Mouse (Mus musculus) liver, embryonic 14.5 days (tissue): ENCODE results near the gene Cd2bp2. TPM values are rescaled to one million over a fixed set of nuclear protein-coding genes. Genes with fewer than 3 reads are reported as not detected.

ENCODE experiments used
- ATAC-seq: fragments of 200-750 bp; cut with Nextera tagmentation; 2 replicates; pipeline ENCODE4 v1.8.0; 2017; ENCODE audit warnings: moderate number of reproducible peaks, mild to moderate bottlenecking, moderate library complexity; ENCODE audit not compliant: insufficient read depth
- DNase-seq, 3 experiments: peaks; one replicate each; pipeline ENCODE4 v3.0.0-alpha.2; 2012 to 2013; ENCODE audit warnings: low read depth in 3 of 3, low spot score in 3 of 3
- H3K27ac ChIP-seq: fragments of 300-500 bp; sonication (generic); 2 replicates; pipeline ENCODE4 v1.5.1; 2014; ENCODE audit warnings: moderate library complexity, mild to moderate bottlenecking, control low read depth, inconsistent platforms
- H3K27me3 ChIP-seq: fragments of 300-500 bp; sonication (generic); 2 replicates; pipeline ENCODE4 v1.6.1; 2014; ENCODE audit warnings: mild to moderate bottlenecking, low read length, moderate library complexity; ENCODE audit not compliant: control insufficient read depth, insufficient read depth
- H3K36me3 ChIP-seq: fragments of 300-500 bp; sonication (generic); replicated peaks from 2 replicates; pipeline ENCODE4 v1.6.1; 2014; ENCODE audit warnings: low read depth; ENCODE audit not compliant: control insufficient read depth, insufficient read depth
- H3K4me1 ChIP-seq, 2 experiments: fragments of 200-500 bp in 1 of 2; fragments of 300-500 bp in 1 of 2; sonication (generic) in 1 of 2; replicated peaks; 2 replicates each; pipeline ENCODE4 v1.6.1; 2012 to 2014; ENCODE audit warnings: antibody characterized with exemption in 1 of 2, inconsistent platforms in 1 of 2, low read length in 1 of 2; ENCODE audit not compliant: control insufficient read depth in 2 of 2, insufficient read depth in 2 of 2
- H3K4me2 ChIP-seq: fragments of 300-500 bp; sonication (generic); 2 replicates; pipeline ENCODE4 v1.6.1; 2014; ENCODE audit warnings: low read depth, mild to moderate bottlenecking, control low read depth, moderate library complexity
- H3K4me3 ChIP-seq, 2 experiments: fragments of 200-500 bp in 1 of 2; fragments of 300-500 bp in 1 of 2; sonication (generic) in 1 of 2; 2 replicates each; pipeline ENCODE4 v1.5.1; 2012 to 2014; ENCODE audit warnings: low read depth in 2 of 2, low read length in 2 of 2, mild to moderate bottlenecking in 2 of 2, control low read depth in 1 of 2, inconsistent platforms in 1 of 2, moderate library complexity in 1 of 2; ENCODE audit not compliant: insufficient read depth in 1 of 2
- H3K9ac ChIP-seq: fragments of 300-500 bp; sonication (generic); replicated peaks from 2 replicates; pipeline ENCODE4 v1.6.1; 2014; ENCODE audit warnings: mild to moderate bottlenecking, control low read depth, moderate library complexity
- H3K9me3 ChIP-seq: fragments of 300-500 bp; sonication (generic); 2 replicates; pipeline ENCODE4 v1.6.1; 2016; ENCODE audit warnings: low read length, mixed read lengths; ENCODE audit not compliant: control insufficient read depth
- CTCF ChIP-seq: IDR thresholded peaks from 2 replicates; pipeline ENCODE4 v1.5.1; 2016; ENCODE audit warnings: antibody characterized with exemption, low read depth, control low read depth
- EP300 ChIP-seq: IDR thresholded peaks from 2 replicates; pipeline ENCODE4 v1.6.1; 2016; ENCODE audit warnings: antibody characterized with exemption, low read depth
- WGBS: fragments of 180-500 bp; shearing (Covaris S2); extraction: QIAGEN DNeasy Blood & Tissue Kit; methylation state at CpG from one replicate; pipeline ENCODE4 v1.1.7; 2014; ENCODE audit not compliant: insufficient replicate concordance; 5-methylcytosine and 5-hydroxymethylcytosine counted together
- polyA plus RNA-seq, 2 experiments: library from polyadenylated mRNA; depleted of rRNA in 1 of 2; stranded (reverse) in 1 of 2; unstranded in 1 of 2; fragments of >200 nt; fragmentation: Nextera tagmentation in 1 of 2; extraction: Ambion mirVana in 1 of 2; gene quantifications; 2 replicates each; pipeline versions ENCODE4 v1.2.1 to v1.2.3; 2012 to 2014

The Cd2bp2 gene
- polyA plus RNA-seq, 2 experiments = 18.4 to 27.6 TPM

DNA sequence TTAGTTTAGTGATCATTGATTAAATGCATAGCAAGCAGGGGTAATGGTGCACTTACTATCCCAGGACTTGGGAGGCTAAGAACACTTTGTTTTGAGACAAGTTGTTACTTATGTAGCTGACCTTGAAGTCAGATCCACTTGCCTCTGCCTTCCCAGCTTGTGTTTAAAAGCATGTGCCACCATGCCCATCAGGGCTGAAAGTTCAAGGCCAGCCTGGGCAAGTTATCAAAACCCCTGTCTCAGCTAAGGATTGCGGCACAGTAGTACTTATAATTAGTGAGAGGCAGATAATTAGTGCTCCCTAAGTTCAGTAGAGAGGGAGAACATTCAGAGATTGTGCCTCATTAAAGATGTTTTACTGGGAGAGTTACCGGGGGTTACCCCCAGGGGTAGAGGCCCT is 38.9 kb upstream of the Cd2bp2 start:
- Histone ChIP-seq H3K9me3 (no peaks in the 10 kb centered on the region), H3K4me3 (no peak overlapping the region), H3K4me2 (no peak overlapping the region), H3K4me1 (peaks cover 8 to 11% of the 10 kb centered on the region in 2 experiments), H3K27me3 (no peaks in the 10 kb centered on the region), H3K27ac (no peak overlapping the region), H3K9ac (no peak overlapping the region), H3K36me3 (peaks cover 17% of the 10 kb centered on the region)
- WGBS = 91% methylated on average over 2 of the region's 2 CpGs
- ATAC-seq (no peak), DNase-seq (no peak)
- TF ChIP-seq CTCF = no peak
- no peak for TF ChIP-seq EP300

DNA sequence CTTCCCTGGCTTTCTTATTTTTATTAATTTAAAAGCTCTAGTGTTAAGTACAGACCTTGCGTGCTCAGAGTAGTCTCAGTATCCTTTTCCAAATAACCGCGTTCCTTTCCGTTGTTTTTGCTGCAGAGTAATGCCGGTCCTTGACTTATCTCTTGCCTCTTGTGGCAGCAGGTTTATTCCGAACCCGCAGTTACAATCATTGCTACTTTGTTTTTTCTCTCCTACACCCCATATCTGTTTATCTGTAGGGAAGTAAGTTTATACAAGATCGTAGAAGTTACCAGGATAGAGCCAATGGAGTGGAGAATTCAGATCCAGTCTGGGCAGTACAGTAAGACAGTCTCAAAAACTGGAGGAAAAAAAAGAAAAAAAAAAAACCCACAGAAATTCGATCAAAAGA is 37.9 kb upstream of the Cd2bp2 start:
- Histone ChIP-seq H3K4me2 (peak overlapping the region; percentile 85), H3K9ac (peak overlapping the region; percentile 92), H3K27me3 (no peaks in the 10 kb centered on the region), H3K27ac (peak overlapping the region; percentile 85), H3K36me3 (peaks cover 17% of the 10 kb centered on the region), H3K4me3 (peak overlapping the region; percentile 91 to 92), H3K9me3 (no peaks in the 10 kb centered on the region), H3K4me1 (peaks cover 9 to 12% of the 10 kb centered on the region in 2 experiments)
- TF ChIP-seq CTCF (no peak), EP300 (no peak)
- DNase-seq = no peak
- 1% methylated on average over 9 of the region's 9 CpGs for WGBS
- no peak for ATAC-seq

DNA sequence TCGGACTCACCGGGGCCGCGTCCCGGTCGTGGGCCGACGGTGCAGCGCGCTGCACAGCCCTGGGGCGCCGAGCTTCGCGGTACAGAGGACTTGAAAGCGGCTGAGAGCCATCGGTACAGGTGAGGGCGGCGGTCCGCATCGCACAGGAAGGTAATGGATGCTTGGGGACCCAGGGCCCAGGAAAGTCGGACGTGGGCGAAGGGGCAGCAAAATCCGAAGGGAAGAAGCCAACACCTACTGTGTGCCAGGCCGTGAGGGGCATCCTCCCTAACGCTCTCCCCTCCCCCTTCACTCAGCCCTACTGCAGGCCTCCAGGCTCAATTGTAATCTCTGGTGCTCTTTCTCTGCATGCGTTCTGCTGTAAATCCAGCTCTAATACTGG is 37.5 kb upstream of the Cd2bp2 start:
- Histone ChIP-seq H3K36me3 (peaks cover 17% of the 10 kb centered on the region), H3K27ac (peak overlapping the region; percentile 85), H3K27me3 (no peaks in the 10 kb centered on the region), H3K9ac (peak overlapping the region; percentile 92), H3K9me3 (no peaks in the 10 kb centered on the region), H3K4me2 (peak overlapping the region; percentile 85), H3K4me1 (peaks cover 10 to 13% of the 10 kb centered on the region in 2 experiments), H3K4me3 (peak overlapping the region; percentile 91 to 92)
- no peak for DNase-seq
- under 1% methylated on average over 27 of the region's 27 CpGs for WGBS
- TF ChIP-seq EP300 (no peak), CTCF (no peak)
- peak; percentile 52 for ATAC-seq

DNA sequence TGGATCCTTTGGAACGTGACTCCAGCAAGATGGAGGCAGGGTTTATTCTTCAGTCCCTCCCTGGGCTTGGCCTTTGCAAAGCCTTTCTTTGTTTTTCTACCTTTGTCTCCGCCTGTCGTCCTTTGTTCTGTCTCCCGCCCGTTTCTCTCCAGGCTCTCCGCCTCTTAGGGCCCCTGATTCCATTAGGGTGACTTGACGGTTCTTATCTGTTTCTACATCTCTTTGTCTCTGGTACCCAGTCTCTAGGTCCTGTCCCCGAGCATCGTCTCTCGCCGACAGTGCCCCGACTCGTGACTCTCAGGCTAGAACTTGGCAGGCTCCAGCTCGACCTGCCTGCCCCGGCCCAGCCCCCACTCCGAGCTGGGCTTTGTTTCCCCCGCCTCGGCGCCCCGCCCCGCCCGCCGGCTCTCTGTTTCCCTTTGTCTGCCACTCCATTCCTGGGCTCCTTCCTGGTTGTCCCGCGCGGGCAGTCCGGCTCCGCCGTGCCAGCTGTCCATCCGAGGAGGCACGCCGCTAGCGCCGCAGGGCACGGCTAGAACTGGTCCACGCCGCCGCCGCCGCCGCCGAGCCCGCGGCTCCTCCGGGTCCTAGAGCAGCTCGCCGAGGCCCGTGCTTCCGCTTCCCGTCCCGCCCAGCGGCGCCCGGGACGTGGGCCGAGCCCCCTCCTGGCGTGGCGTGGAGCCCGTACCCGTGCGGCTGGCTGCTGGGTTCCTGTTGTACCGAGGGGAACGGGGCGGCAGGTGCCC is 36.9 kb upstream of the Cd2bp2 start, which contains the start of the genes Zfp553 and Sept1:
TSS of gene Zfp553 (plus strand) at position 440 of the 746 bp plus-strand sequence.
TSS of gene Sept1 (minus strand) at position 509 of the 746 bp plus-strand sequence.
- Histone ChIP-seq H3K27me3 (no peaks in the 10 kb centered on the region), H3K36me3 (peaks cover 17% of the 10 kb centered on the region), H3K4me1 (peaks cover 10 to 14% of the 10 kb centered on the region in 2 experiments), H3K4me2 (peak within 1 kb of the TSS; percentile 85), H3K9me3 (no peaks in the 10 kb centered on the region), H3K9ac (peak within 1 kb of the TSS; percentile 92), H3K27ac (peak within 1 kb of the TSS; percentile 85), H3K4me3 (peak within 1 kb of the TSS; percentile 91 to 92)
- WGBS = under 1% methylated on average over 64 of the region's 64 CpGs
- TF ChIP-seq EP300 = no peak
- TF ChIP-seq CTCF = no peak
- DNase-seq (peak in 2 of 3 experiments; percentile 37 to 67), ATAC-seq (peak; percentile 84)

DNA sequence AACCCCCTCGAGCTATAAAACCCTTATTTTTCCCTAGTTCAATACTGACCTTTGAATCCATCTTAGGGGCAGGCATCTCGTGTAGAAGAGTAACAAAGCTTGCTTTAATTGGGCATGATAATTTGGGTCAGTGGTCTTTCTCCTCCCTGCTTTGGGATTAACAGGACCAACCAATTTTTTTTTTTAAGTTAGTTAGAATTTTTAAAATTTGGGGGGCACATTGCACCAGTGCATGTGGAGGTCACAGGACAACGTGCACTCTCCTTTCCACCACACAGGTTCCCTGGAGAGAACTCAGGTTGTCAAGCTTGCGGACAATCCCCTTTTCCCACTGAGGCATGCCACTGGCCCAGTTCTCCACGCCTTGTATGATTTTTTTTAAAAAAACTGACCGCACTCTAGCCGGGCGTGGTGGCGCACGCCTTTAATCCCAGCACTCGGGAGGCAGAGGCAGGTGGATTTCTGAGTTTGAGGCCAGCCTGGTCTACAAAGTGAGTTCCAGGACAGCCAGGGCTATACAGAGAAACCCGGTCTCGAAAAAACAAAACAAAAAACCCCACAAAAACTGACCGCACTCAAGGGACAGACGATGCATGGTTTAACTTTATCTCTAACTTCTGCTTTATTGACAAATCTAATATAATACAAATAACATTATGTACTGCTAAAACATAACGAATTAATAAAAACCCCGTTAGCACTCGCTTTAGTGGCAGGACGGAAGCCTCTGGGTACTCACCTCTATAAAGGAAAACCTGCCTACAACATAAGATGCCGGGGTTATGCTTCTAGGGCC is 36.2 kb upstream of the Cd2bp2 start:
- peaks cover 17 to 21% of the 10 kb centered on the region in 2 experiments for H3K4me1 ChIP-seq
- H3K27me3 ChIP-seq = no peaks in the 10 kb centered on the region
- no peak for TF ChIP-seq CTCF
- TF ChIP-seq EP300 = no peak
- H3K36me3 ChIP-seq = peaks cover 16% of the 10 kb centered on the region
- no peak for DNase-seq
- ATAC-seq = no peak
- 3% methylated on average over 20 of the region's 20 CpGs for WGBS
- H3K9me3 ChIP-seq = no peaks in the 10 kb centered on the region
- H3K9ac ChIP-seq = peak overlapping the region; percentile 92
- peak overlapping the region; percentile 85 for H3K27ac ChIP-seq
- H3K4me3 ChIP-seq = peak overlapping the region; percentile 91 to 92
- H3K4me2 ChIP-seq = peak overlapping the region; percentile 85
